Mouse (Mus musculus) forebrain, postnatal 0 days (tissue): ENCODE measurements at regions not wholly inside any gene's neighbourhood (a gene's known extent, or its start where the extent isn't known, plus 50 kb on each side); places are given as distances from the start of the nearest gene placed in this dataset.
A peak's percentile ranks its signal among the peaks of the same experiment; 100 is the strongest.

ENCODE experiments used
- ATAC-seq: fragments of 200-750 bp; cut with Nextera tagmentation; 2 replicates; pipeline ENCODE4 v1.8.0; 2017; ENCODE audit warnings: mild to moderate bottlenecking, moderate library complexity
- DNase-seq: peaks from one replicate; pipeline ENCODE4 v3.0.0-alpha.2; 2015
- H3K27ac ChIP-seq: fragments of 300-500 bp; sonication (generic); 2 replicates; pipeline ENCODE4 v1.5.1; 2014; ENCODE audit warnings: low read depth, mild to moderate bottlenecking, antibody characterized with exemption, low read length, moderate library complexity, mixed read lengths
- H3K27me3 ChIP-seq: fragments of 300-500 bp; sonication (generic); 2 replicates; pipeline ENCODE4 v1.6.1; 2014; ENCODE audit warnings: mild to moderate bottlenecking, low read length, mixed read lengths; ENCODE audit not compliant: insufficient read depth
- H3K36me3 ChIP-seq: fragments of 300-500 bp; sonication (generic); 2 replicates; pipeline ENCODE4 v1.6.1; 2014; ENCODE audit warnings: mild to moderate bottlenecking, moderate library complexity; ENCODE audit not compliant: insufficient read depth
- H3K4me1 ChIP-seq: fragments of 300-500 bp; sonication (generic); 2 replicates; pipeline ENCODE4 v1.6.1; 2014; ENCODE audit warnings: antibody characterized with exemption; ENCODE audit not compliant: insufficient read depth
- H3K4me2 ChIP-seq: fragments of 300-500 bp; sonication (generic); 2 replicates; pipeline ENCODE4 v1.6.1; 2014; ENCODE audit warnings: low read depth, mild to moderate bottlenecking, moderate library complexity
- H3K4me3 ChIP-seq: fragments of 300-500 bp; sonication (generic); 2 replicates; pipeline ENCODE4 v1.5.1; 2014; ENCODE audit warnings: low read depth, low read length, mixed read lengths
- H3K9ac ChIP-seq: fragments of 300-500 bp; sonication (generic); 2 replicates; pipeline ENCODE4 v1.6.1; 2014; ENCODE audit warnings: mild to moderate bottlenecking
- H3K9me3 ChIP-seq: fragments of 300-500 bp; sonication (generic); 2 replicates; pipeline ENCODE4 v1.6.1; 2016; ENCODE audit warnings: low read length
- CTCF ChIP-seq: sonication (generic); IDR thresholded peaks from 2 replicates; pipeline ENCODE4 v1.5.1; 2016; ENCODE audit warnings: antibody characterized with exemption, control low read depth, low read depth
- WGBS: fragments of 180-500 bp; shearing (Covaris S2); extraction: QIAGEN DNeasy Blood & Tissue Kit; methylation state at CpG from one replicate; pipeline ENCODE4 v1.1.7; 2014; 5-methylcytosine and 5-hydroxymethylcytosine counted together

GRCm38 (mm10) chr2:123473840-123474239, 615.9 kb upstream of the Sema6d start:
- WGBS = 12% methylated on average over 2 of the region's 2 CpGs
- DNase-seq = peak; percentile 5

GRCm38 (mm10) chr2:123486681-123487080, 603.1 kb upstream of the Sema6d start:
- Histone ChIP-seq H3K36me3 (no peaks in the 10 kb centered on the region), H3K27ac (no peak overlapping the region), H3K4me2 (no peak overlapping the region), H3K27me3 (no peaks in the 10 kb centered on the region), H3K9me3 (no peaks in the 10 kb centered on the region), H3K9ac (no peak overlapping the region), H3K4me1 (no peaks in the 10 kb centered on the region), H3K4me3 (no peak overlapping the region)
- WGBS = 32% methylated on average over 1 of the region's 1 CpGs
- ATAC-seq (no peak), DNase-seq (peak; percentile 10)
- TF ChIP-seq CTCF = no peak

More at GRCm38 (mm10) chr2:123473840-123474239, 615.9 kb upstream of the Sema6d start:
- ATAC-seq = no peak
- H3K4me2 ChIP-seq = no peak overlapping the region
- H3K9ac ChIP-seq = no peak overlapping the region
- H3K4me3 ChIP-seq = no peak overlapping the region
- H3K9me3 ChIP-seq = no peaks in the 10 kb centered on the region
- H3K27me3 ChIP-seq = no peaks in the 10 kb centered on the region
- no peak overlapping the region for H3K27ac ChIP-seq
- no peaks in the 10 kb centered on the region for H3K36me3 ChIP-seq
- TF ChIP-seq CTCF = no peak
- 0 out of 2 replicates have a peak, but pooled peaks cover 4% of the 10 kb centered on the region for H3K4me1 ChIP-seq

GRCm38 (mm10) chr2:123506162-123506561, 583.6 kb upstream of the Sema6d start:
- H3K9me3 ChIP-seq = no peaks in the 10 kb centered on the region
- H3K4me3 ChIP-seq = no peak overlapping the region
- ATAC-seq (no peak), DNase-seq (no peak)
- TF ChIP-seq CTCF = no peak
- H3K27me3 ChIP-seq = no peaks in the 10 kb centered on the region
- no peak overlapping the region for H3K4me2 ChIP-seq
- WGBS = 89% methylated on average over 1 of the region's 1 CpGs
- H3K9ac ChIP-seq = no peak overlapping the region
- no peak overlapping the region for H3K27ac ChIP-seq
- H3K36me3 ChIP-seq = no peaks in the 10 kb centered on the region
- no peaks in the 10 kb centered on the region for H3K4me1 ChIP-seq

DNA sequence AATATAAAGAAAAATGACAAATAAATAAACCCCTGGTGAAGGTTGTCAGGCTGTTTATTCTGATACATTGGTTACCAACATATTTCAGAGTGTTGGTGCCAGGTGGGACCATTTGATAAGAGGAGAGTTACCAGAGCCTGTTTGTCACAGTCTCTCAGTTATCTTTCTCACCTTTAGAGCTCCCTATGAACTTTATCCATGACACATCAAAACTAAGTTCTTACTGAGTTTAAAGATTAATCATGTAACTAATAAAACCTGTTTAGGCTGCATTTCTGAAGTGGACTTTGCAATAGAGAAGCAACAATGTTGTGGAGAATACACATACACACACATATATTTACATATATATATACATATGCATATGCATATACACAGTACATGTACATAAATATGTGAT, 582.7 kb upstream of the Sema6d start:
- ATAC-seq (no peak), DNase-seq (no peak)
- no peak overlapping the region for H3K27ac ChIP-seq
- H3K4me1 ChIP-seq = no peaks in the 10 kb centered on the region
- no peak overlapping the region for H3K4me2 ChIP-seq
- TF ChIP-seq CTCF = no peak
- H3K9ac ChIP-seq = no peak overlapping the region
- H3K27me3 ChIP-seq = no peaks in the 10 kb centered on the region
- H3K4me3 ChIP-seq = no peak overlapping the region
- H3K9me3 ChIP-seq = no peaks in the 10 kb centered on the region
- no peaks in the 10 kb centered on the region for H3K36me3 ChIP-seq

- TF ChIP-seq CTCF = no peak
- H3K9ac ChIP-seq = no peak overlapping the region
- H3K4me2 ChIP-seq = no peak overlapping the region
- H3K27me3 ChIP-seq = no peaks in the 10 kb centered on the region
- WGBS = 24% methylated on average over 1 of the region's 1 CpGs
- H3K4me1 ChIP-seq = 0 out of 2 replicates have a peak, but pooled peaks cover 5% of the 10 kb centered on the region
- no peak overlapping the region for H3K4me3 ChIP-seq
- no peaks in the 10 kb centered on the region for H3K36me3 ChIP-seq
- H3K27ac ChIP-seq = no peak overlapping the region
- peak; percentile 56 for DNase-seq
- no peaks in the 10 kb centered on the region for H3K9me3 ChIP-seq
- ATAC-seq = peak; percentile 26; the same call in 1 of the 2 replicates
Observed at GRCm38 (mm10) chr2:123528915-123529314, 560.9 kb upstream of the Sema6d start.

GRCm38 (mm10) chr2:123532946-123533791, 556.6 kb upstream of the Sema6d start:
- peak overlapping the region; percentile 39; the same call in 1 of the 2 replicates for H3K9ac ChIP-seq
- peak overlapping the region; percentile 38 for H3K4me2 ChIP-seq
- peak overlapping the region; percentile 18 for H3K4me3 ChIP-seq
- no peak for TF ChIP-seq CTCF
- H3K27ac ChIP-seq = peak overlapping the region; percentile 67
- ATAC-seq (peak; percentile 94), DNase-seq (peak; percentile 87)
- no peaks in the 10 kb centered on the region for H3K36me3 ChIP-seq
- 26% methylated on average over 9 of the region's 9 CpGs for WGBS
- H3K4me1 ChIP-seq = 0 out of 2 replicates have a peak, but pooled peaks cover 7% of the 10 kb centered on the region
- H3K9me3 ChIP-seq = no peaks in the 10 kb centered on the region
- no peaks in the 10 kb centered on the region for H3K27me3 ChIP-seq

GRCm38 (mm10) chr2:123551249-123551850, 538.4 kb upstream of the Sema6d start:
- WGBS = 67% methylated on average over 1 of the region's 1 CpGs
- H3K27ac ChIP-seq = no peak overlapping the region
- H3K4me2 ChIP-seq = no peak overlapping the region
- DNase-seq (no peak), ATAC-seq (no peak)
- H3K4me3 ChIP-seq = no peak overlapping the region
- TF ChIP-seq CTCF = no peak
- H3K27me3 ChIP-seq = no peaks in the 10 kb centered on the region
- no peak overlapping the region for H3K9ac ChIP-seq
- H3K4me1 ChIP-seq = no peaks in the 10 kb centered on the region
- H3K36me3 ChIP-seq = no peaks in the 10 kb centered on the region
- no peaks in the 10 kb centered on the region for H3K9me3 ChIP-seq
